Mouse (Mus musculus) large intestine, adult 2 months (tissue): ENCODE data around the gene Lacc1. TPM values are rescaled to one million over a fixed set of nuclear protein-coding genes. Genes with fewer than 3 reads are reported as not detected.

Experiments used
- DNase-seq: peaks from one replicate; pipeline ENCODE4 v3.0.0-alpha.2; 2012; ENCODE audit warnings: low read depth, low spot score
- WGBS: fragments of 180-500 bp; shearing (Covaris S2); methylation state at CpG from one replicate; pipeline ENCODE4 v1.1.7; 2018; 5-methylcytosine and 5-hydroxymethylcytosine counted together
- polyA plus RNA-seq: library from polyadenylated mRNA; depleted of rRNA; stranded (reverse); fragments of >200 nt; gene quantifications from 2 replicates; pipeline ENCODE4 v1.2.3, GENCODE M21; 2012; rRNA removed

Lacc1 gene
- polyA plus RNA-seq, 1 experiment, result 4.4 TPM

DNA sequence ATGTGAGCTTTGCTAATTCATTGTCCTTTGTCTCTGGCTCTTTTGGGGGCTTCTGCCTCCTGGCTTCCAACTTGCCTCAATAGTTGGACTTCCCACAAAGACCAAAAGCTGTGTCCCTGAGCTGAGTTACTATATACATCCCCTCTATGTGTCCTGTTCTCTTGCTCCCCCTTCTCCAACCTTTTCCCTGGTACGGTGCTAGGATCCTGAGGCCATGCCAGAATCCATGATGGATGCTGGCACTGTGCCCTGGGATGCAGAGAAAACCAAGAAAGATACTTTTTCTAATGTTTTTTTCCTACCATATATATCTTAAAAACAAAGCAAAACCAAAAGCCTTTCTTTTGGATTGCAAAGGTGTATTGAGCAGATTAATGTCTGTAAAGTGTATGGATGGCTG lies 54.9 kb downstream of the Lacc1 start:
- WGBS, result 61% methylated on average over 1 of the region's 1 CpGs
- no peak for DNase-seq

DNA sequence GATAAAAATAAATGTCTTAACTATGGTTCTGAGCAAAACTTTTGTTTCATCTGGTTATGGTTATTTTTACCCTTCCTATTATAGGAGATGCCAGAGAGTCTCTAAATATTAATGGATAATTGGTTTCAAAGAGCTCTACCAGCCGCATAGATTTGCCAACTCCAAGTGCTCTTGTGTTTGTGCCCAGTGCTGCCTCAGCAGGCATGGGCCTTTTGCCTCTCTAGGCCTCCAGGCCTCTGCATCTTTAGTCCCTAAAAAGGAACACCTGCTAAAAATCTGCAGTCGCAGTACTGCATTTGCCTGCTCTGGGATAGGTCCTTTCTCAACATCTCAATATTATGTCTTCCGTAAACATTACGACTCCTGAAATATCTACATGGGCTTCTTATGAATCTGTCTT lies 55.5 kb downstream of the Lacc1 start:
- WGBS, result 95% methylated on average over 4 of the region's 4 CpGs
- DNase-seq, result no peak

DNA sequence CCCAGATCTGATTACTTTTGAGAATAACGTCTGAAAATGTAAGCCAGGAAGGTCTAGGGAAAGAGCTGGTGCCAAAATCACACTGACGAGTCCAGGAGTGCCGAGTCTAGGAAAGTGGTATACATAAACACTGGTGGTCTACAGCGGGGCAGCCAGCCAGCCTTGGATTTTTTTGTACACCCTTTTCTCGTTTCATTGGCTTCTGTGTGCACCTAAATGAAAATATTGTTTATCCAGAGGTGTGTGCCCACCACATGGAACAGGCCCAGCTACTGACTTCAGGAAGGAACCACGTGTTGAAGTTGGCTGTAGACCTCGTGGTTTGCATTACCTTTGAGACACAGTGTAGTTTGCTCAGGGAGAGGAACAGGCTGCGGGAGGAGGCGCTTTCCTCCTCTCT lies 57.1 kb downstream of the Lacc1 start:
- 63% methylated on average over 9 of the region's 9 CpGs for WGBS
- DNase-seq, result no peak

Other genes starting within 250 kb of the Lacc1 start
- 0.61 and 1.1 TPM in 2 replicates for gene Ccdc122, start 132 bp downstream of the Lacc1 start, polyA plus RNA-seq
- gene Enox1, start 119.9 kb upstream of the Lacc1 start, polyA plus RNA-seq, result 0.32 TPM in 2 replicates